Mouse (Mus musculus) neural tube, embryonic 15.5 days (tissue): ENCODE data around the gene Cldn34b2. TPM values are rescaled to one million over a fixed set of nuclear protein-coding genes. Genes with fewer than 3 reads are reported as not detected.
"Not testable (repeated sequence)": the region's sequence is repeated elsewhere in the genome, so short reads cannot be mapped to it uniquely, and the experiment has no call there.

Experiments used
- ATAC-seq: fragments of 200-750 bp; cut with Nextera tagmentation; 2 replicates; pipeline ENCODE4 v1.8.0; 2017; ENCODE audit warnings: mild to moderate bottlenecking, moderate TSS enrichment, moderate library complexity; ENCODE audit not compliant: low FRiP score
- H3K27ac ChIP-seq: fragments of 300-500 bp; sonication (generic); replicated peaks from 2 replicates; pipeline ENCODE4 v1.5.1; 2015; ENCODE audit warnings: mild to moderate bottlenecking, inconsistent platforms
- H3K27me3 ChIP-seq: fragments of 300-500 bp; sonication (generic); replicated peaks from 2 replicates; pipeline ENCODE4 v1.6.1; 2015; ENCODE audit warnings: inconsistent platforms
- H3K36me3 ChIP-seq: fragments of 300-500 bp; sonication (generic); 2 replicates; pipeline ENCODE4 v1.6.1; 2015; ENCODE audit warnings: inconsistent platforms
- H3K4me1 ChIP-seq: fragments of 300-500 bp; sonication (generic); 2 replicates; pipeline ENCODE4 v1.6.1; 2015; ENCODE audit warnings: inconsistent platforms
- H3K4me2 ChIP-seq: fragments of 300-500 bp; sonication (generic); 2 replicates; pipeline ENCODE4 v1.6.1; 2015; ENCODE audit warnings: inconsistent platforms, mild to moderate bottlenecking, moderate library complexity
- H3K4me3 ChIP-seq: fragments of 300-500 bp; sonication (generic); replicated peaks from 2 replicates; pipeline ENCODE4 v1.5.1; 2015; ENCODE audit warnings: mild to moderate bottlenecking, inconsistent platforms
- H3K9ac ChIP-seq: fragments of 300-500 bp; sonication (generic); replicated peaks from 2 replicates; pipeline ENCODE4 v1.6.1; 2015; ENCODE audit warnings: mild to moderate bottlenecking, inconsistent platforms
- H3K9me3 ChIP-seq: fragments of 300-500 bp; sonication (generic); replicated peaks from 2 replicates; pipeline ENCODE4 v1.6.1; 2016; ENCODE audit warnings: inconsistent platforms
- WGBS: fragments of 180-500 bp; shearing (Covaris S2); methylation state at CpG from one replicate; pipeline ENCODE4 v1.1.7; 2015; ENCODE audit warnings: mixed read lengths; 5-methylcytosine and 5-hydroxymethylcytosine counted together
- polyA plus RNA-seq: library from polyadenylated mRNA; unstranded; fragments of >200 nt; fragmentation: Nextera tagmentation; extraction: Ambion mirVana; gene quantifications from 2 replicates; pipeline ENCODE4 v1.2.1, GENCODE M21; 2015

Gene Cldn34b2
- polyA plus RNA-seq = not detected in 2 replicates

DNA sequence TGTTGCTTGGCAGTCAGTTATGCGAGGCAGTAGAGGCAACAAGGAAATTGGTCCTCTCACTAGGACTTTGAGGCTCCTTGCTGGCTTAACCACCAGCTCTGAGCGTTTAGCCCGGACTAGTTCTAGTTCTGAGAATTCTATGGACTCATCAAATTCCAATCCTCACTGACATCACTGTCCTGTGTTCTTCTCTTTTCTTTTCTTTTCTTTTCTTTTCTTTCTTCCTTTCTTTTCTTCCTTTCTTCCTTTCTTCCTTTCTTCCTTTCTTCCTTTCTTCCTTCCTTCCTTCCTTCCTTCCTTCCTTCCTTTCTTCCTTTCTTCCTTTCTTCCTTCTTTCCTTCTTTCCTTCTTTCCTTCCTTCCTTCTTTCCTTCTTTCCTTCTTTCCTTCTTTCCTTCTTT, at the start of gene Cldn34b2:
Cldn34b2 (minus strand) TSS at position 101 of the 400 bp plus-strand sequence.
- not testable (repeated sequence) for H3K9ac ChIP-seq, H3K9me3 ChIP-seq, H3K36me3 ChIP-seq, H3K27ac ChIP-seq, ATAC-seq, H3K27me3 ChIP-seq, H3K4me1 ChIP-seq, H3K4me3 ChIP-seq, H3K4me2 ChIP-seq
- 89% methylated on average over 3 of the region's 3 CpGs for WGBS

- Histone ChIP-seq H3K9me3 (no peaks in the 10 kb centered on the region), H3K4me2 (no peak overlapping the region), H3K36me3 (no peaks in the 10 kb centered on the region), H3K4me1 (no peaks in the 10 kb centered on the region), H3K4me3 (no peak overlapping the region), H3K9ac (no peak overlapping the region), H3K27ac (no peak overlapping the region), H3K27me3 (no peaks in the 10 kb centered on the region)
- 70% methylated on average over 2 of the region's 2 CpGs for WGBS
- ATAC-seq = no peak
Measured at GRCm38 (mm10) chrX:155177640-155178039, 49.4 kb upstream of the Cldn34b2 start.

- ATAC-seq = no peak
- Histone ChIP-seq H3K4me3 (no peak overlapping the region), H3K36me3 (no peaks in the 10 kb centered on the region), H3K27me3 (no peaks in the 10 kb centered on the region), H3K4me2 (no peak overlapping the region), H3K9ac (no peak overlapping the region), H3K9me3 (no peaks in the 10 kb centered on the region), H3K27ac (no peak overlapping the region), H3K4me1 (no peaks in the 10 kb centered on the region)
- 77% methylated on average over 2 of the region's 2 CpGs for WGBS
Measured at GRCm38 (mm10) chrX:155177230-155177629, 49.0 kb upstream of the Cldn34b2 start.

DNA sequence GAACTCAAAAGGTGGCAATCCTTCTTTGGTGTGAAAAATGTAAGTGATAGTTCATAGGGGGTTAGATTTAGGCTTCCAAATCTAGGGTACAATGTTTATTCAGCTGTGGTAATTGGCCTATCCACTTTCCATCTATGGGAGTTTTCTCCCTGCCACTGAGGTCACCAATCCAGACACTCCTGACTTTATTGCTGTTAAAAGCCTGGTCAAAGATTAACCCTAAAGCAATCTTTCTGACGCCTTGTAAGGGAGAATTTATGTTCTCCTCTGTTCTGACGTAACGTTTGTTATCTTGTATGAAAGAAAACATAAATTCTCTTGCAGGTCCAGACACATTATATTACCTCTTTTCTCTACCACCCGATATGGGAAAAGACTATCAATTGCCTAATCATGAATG, 47.4 kb upstream of the Cldn34b2 start:
- 40% methylated on average over 4 of the region's 4 CpGs for WGBS
- H3K9ac ChIP-seq = no peak overlapping the region

GRCm38 (mm10) chrX:155172310-155172709, 44.1 kb upstream of the Cldn34b2 start:
- Histone ChIP-seq H3K9ac (no peak overlapping the region), H3K9me3 (no peaks in the 10 kb centered on the region), H3K4me2 (no peak overlapping the region), H3K27me3 (no peaks in the 10 kb centered on the region), H3K36me3 (no peaks in the 10 kb centered on the region), H3K4me3 (no peak overlapping the region), H3K4me1 (no peaks in the 10 kb centered on the region), H3K27ac (no peak overlapping the region)
- ATAC-seq = no peak

More for the DNA sequence above, 47.4 kb upstream of the Cldn34b2 start:
- Histone ChIP-seq H3K4me2 (no peak overlapping the region), H3K4me1 (no peaks in the 10 kb centered on the region), H3K9me3 (no peaks in the 10 kb centered on the region), H3K27ac (no peak overlapping the region), H3K36me3 (no peaks in the 10 kb centered on the region), H3K27me3 (no peaks in the 10 kb centered on the region), H3K4me3 (no peak overlapping the region)
- ATAC-seq = no peak

DNA sequence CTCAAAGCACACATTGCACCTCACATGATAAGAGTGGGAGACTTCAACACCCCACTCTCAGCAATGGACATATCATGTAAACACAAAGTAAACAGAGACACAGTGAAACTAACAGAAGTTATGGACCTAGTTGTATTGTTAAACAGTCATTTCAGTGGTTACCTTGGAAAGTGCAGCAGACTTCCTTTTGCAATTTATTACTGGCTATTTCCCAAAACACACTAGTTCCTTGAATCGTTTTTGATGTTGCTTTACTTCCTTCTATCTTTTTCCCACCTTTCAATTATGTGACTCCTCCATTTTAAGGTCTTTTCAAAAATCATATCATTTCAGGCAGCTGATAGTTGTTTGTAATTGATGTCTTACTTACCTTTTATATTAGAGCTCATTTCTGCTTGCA, 43.5 kb upstream of the Cldn34b2 start:
- no peak for ATAC-seq
- no peaks in the 10 kb centered on the region for H3K9me3 ChIP-seq
- H3K9ac ChIP-seq = no peak overlapping the region
- no peak overlapping the region for H3K4me2 ChIP-seq
- H3K27ac ChIP-seq = no peak overlapping the region
- H3K36me3 ChIP-seq = no peaks in the 10 kb centered on the region
- no peaks in the 10 kb centered on the region for H3K4me1 ChIP-seq
- H3K27me3 ChIP-seq = no peaks in the 10 kb centered on the region
- 67% methylated on average over 1 of the region's 1 CpGs for WGBS
- H3K4me3 ChIP-seq = no peak overlapping the region

DNA sequence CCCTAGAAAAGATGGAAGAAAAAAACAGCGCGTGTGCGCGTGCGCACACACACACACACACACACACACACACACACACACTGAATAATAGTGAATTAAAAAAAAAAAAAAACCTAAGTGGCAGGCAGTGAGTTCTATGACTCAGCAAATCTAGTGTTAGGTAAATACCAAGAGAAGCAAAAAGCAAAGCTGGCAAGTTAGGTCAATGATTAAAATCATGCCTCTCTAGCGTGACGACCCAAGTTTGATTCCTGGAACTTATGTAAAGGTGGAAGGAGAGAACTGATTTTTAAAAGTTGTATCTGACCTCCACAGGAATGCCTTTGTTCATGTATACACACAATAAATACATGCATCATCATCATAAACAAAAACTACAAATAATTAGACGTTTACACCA, 41.7 kb upstream of the Cldn34b2 start:
- H3K27me3 ChIP-seq = no peaks in the 10 kb centered on the region
- ATAC-seq = no peak
- WGBS = 95% methylated on average over 8 of the region's 8 CpGs

GRCm38 (mm10) chrX:155167667-155168066, 39.5 kb upstream of the Cldn34b2 start:
- H3K4me2 ChIP-seq = no peak overlapping the region
- 96% methylated on average over 3 of the region's 3 CpGs for WGBS

More for the DNA sequence above, 41.7 kb upstream of the Cldn34b2 start:
- no peak overlapping the region for H3K9ac ChIP-seq
- no peaks in the 10 kb centered on the region for H3K36me3 ChIP-seq
- no peaks in the 10 kb centered on the region for H3K9me3 ChIP-seq
- H3K27ac ChIP-seq = no peak overlapping the region
- H3K4me3 ChIP-seq = no peak overlapping the region
- H3K4me2 ChIP-seq = no peak overlapping the region
- no peaks in the 10 kb centered on the region for H3K4me1 ChIP-seq

DNA sequence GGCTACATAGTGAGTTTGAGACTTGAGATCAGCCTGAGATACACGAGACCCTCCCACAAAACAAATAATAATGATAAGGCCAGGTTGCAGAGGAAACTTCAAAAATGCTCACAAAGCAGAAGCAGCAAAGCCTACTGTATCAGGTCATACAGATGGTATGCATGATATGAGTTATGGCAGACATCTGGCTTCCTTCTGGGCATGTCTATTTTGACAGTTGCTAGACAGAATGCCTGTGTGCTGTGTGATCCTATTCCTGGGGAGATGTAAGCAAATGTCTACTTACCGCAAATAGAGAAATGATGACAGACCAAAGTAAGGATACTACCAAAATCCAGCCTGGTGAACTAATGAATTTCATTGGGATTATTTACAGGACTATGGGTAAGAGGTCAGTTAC, 38.1 kb upstream of the Cldn34b2 start:
- no peak for ATAC-seq
- Histone ChIP-seq H3K4me3 (no peak overlapping the region), H3K27me3 (no peaks in the 10 kb centered on the region), H3K27ac (no peak overlapping the region), H3K9ac (no peak overlapping the region), H3K4me1 (no peaks in the 10 kb centered on the region), H3K9me3 (no peaks in the 10 kb centered on the region), H3K36me3 (no peaks in the 10 kb centered on the region), H3K4me2 (no peak overlapping the region)
- WGBS = 77% methylated on average over 2 of the region's 2 CpGs

More at GRCm38 (mm10) chrX:155167667-155168066, 39.5 kb upstream of the Cldn34b2 start:
- H3K27ac ChIP-seq = no peak overlapping the region
- no peaks in the 10 kb centered on the region for H3K27me3 ChIP-seq
- no peaks in the 10 kb centered on the region for H3K36me3 ChIP-seq
- H3K4me1 ChIP-seq = no peaks in the 10 kb centered on the region
- no peak overlapping the region for H3K4me3 ChIP-seq
- no peaks in the 10 kb centered on the region for H3K9me3 ChIP-seq
- H3K9ac ChIP-seq = no peak overlapping the region
- ATAC-seq = no peak

- Histone ChIP-seq H3K9me3 (no peaks in the 10 kb centered on the region), H3K9ac (no peak overlapping the region), H3K27ac (no peak overlapping the region), H3K4me3 (no peak overlapping the region), H3K27me3 (no peaks in the 10 kb centered on the region), H3K36me3 (no peaks in the 10 kb centered on the region), H3K4me2 (no peak overlapping the region), H3K4me1 (no peaks in the 10 kb centered on the region)
- 78% methylated on average over 1 of the region's 1 CpGs for WGBS
- no peak for ATAC-seq
Measured at GRCm38 (mm10) chrX:155163553-155163952, 35.3 kb upstream of the Cldn34b2 start.

DNA sequence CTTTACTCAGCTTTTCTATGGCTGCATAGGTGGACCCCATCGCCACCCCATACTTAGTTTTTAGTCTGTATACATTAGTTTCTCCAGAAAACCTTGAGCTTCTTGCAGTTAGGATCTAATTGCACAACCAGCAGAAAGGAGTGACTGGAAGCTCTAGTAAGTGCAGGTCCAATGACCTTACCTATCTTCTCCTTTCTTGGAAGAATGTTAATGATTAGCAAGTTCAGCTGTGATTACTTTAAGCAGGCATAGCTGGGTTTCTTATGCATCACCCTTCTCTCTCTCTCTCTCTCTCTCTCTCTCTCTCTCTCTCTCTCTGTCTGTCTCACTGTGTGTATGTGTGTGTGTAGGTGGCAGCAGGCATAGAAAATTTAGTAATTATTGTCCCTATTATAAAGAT, 23.7 kb upstream of the Cldn34b2 start:
- Histone ChIP-seq H3K27me3 (no peaks in the 10 kb centered on the region), H3K36me3 (no peaks in the 10 kb centered on the region), H3K4me1 (no peaks in the 10 kb centered on the region), H3K9ac (no peak overlapping the region), H3K9me3 (no peaks in the 10 kb centered on the region), H3K4me2 (no peak overlapping the region), H3K27ac (no peak overlapping the region), H3K4me3 (no peak overlapping the region)
- no peak for ATAC-seq
- WGBS = 89% methylated on average over 1 of the region's 1 CpGs

- ATAC-seq = no peak
Measured at GRCm38 (mm10) chrX:155144718-155145117, 16.5 kb upstream of the Cldn34b2 start.

GRCm38 (mm10) chrX:155098024-155098423, 30.2 kb downstream of the Cldn34b2 start:
- no peaks in the 10 kb centered on the region for H3K27me3 ChIP-seq
- H3K4me1 ChIP-seq = no peaks in the 10 kb centered on the region
- H3K4me2 ChIP-seq = no peak overlapping the region
- H3K36me3 ChIP-seq = no peaks in the 10 kb centered on the region
- H3K9ac ChIP-seq = no peak overlapping the region
- no peak for ATAC-seq
- no peak overlapping the region for H3K4me3 ChIP-seq
- no peak overlapping the region for H3K27ac ChIP-seq
- H3K9me3 ChIP-seq = no peaks in the 10 kb centered on the region

More at GRCm38 (mm10) chrX:155144718-155145117, 16.5 kb upstream of the Cldn34b2 start:
- H3K9ac ChIP-seq = no peak overlapping the region
- H3K27ac ChIP-seq = no peak overlapping the region
- H3K27me3 ChIP-seq = no peaks in the 10 kb centered on the region
- no peaks in the 10 kb centered on the region for H3K4me1 ChIP-seq
- H3K4me3 ChIP-seq = no peak overlapping the region
- no peaks in the 10 kb centered on the region for H3K9me3 ChIP-seq
- 22% methylated on average over 3 of the region's 3 CpGs for WGBS
- H3K4me2 ChIP-seq = no peak overlapping the region
- no peaks in the 10 kb centered on the region for H3K36me3 ChIP-seq
